Mouse (Mus musculus) ES-E14 (cell line): ENCODE data around the gene Stxbp5l. TPM values are rescaled to one million over a fixed set of nuclear protein-coding genes. Genes with fewer than 3 reads are reported as not detected.
A peak's percentile ranks its signal among the peaks of the same experiment; 100 is the strongest.
"Not testable (repeated sequence)": the region's sequence is repeated elsewhere in the genome, so short reads cannot be mapped to it uniquely, and the experiment has no call there.

ENCODE experiments used
- DNase-seq: peaks from one replicate; pipeline ENCODE4 v3.0.0-alpha.2; 2013; ENCODE audit warnings: low read depth, low spot score
- H3K27ac ChIP-seq: 2 replicates; pipeline ENCODE4 v1.5.1; 2012; ENCODE audit warnings: low read depth, mild to moderate bottlenecking, low read length, moderate library complexity, mixed read lengths; ENCODE audit not compliant: poor library complexity, insufficient read depth, severe bottlenecking
- H3K36me3 ChIP-seq: 2 replicates; pipeline ENCODE4 v1.6.1; 2012; ENCODE audit warnings: mild to moderate bottlenecking, low read length, moderate library complexity, mixed read lengths; ENCODE audit not compliant: control insufficient read depth, poor library complexity, insufficient read depth, severe bottlenecking
- H3K4me1 ChIP-seq, 2 experiments: fragments of 150-350 bp in 1 of 2; sonication (generic) in 1 of 2; 2 replicates each; pipeline ENCODE4 v1.6.1; 2012; ENCODE audit warnings: low read length in 2 of 2, mild to moderate bottlenecking in 1 of 2, mixed read lengths in 1 of 2; ENCODE audit not compliant: control insufficient read depth in 2 of 2, insufficient read depth in 2 of 2, poor library complexity in 1 of 2
- H3K4me3 ChIP-seq, 2 experiments: fragments of 150-350 bp in 1 of 2; sonication (generic) in 1 of 2; 2 replicates each; pipeline ENCODE4 v1.5.1; 2012; ENCODE audit warnings: low read length in 2 of 2, low read depth in 1 of 2, mild to moderate bottlenecking in 1 of 2, mixed read lengths in 1 of 2; ENCODE audit not compliant: insufficient read depth in 1 of 2, poor library complexity in 1 of 2, severe bottlenecking in 1 of 2
- H3K9ac ChIP-seq: 2 replicates; pipeline ENCODE4 v1.6.1; 2012; ENCODE audit warnings: low read depth, mild to moderate bottlenecking, low read length, mixed read lengths; ENCODE audit not compliant: poor library complexity, insufficient read depth, severe bottlenecking
- H3K9me3 ChIP-seq: fragments of 150-350 bp; sonication (generic); 2 replicates; pipeline ENCODE4 v1.6.1; 2012; ENCODE audit warnings: low read depth, mild to moderate bottlenecking, low read length; ENCODE audit not compliant: control insufficient read depth, insufficient read depth
- CHD2 ChIP-seq: IDR thresholded peaks from 2 replicates; pipeline ENCODE4 v1.6.1; 2014; ENCODE audit warnings: mild to moderate bottlenecking, low read depth, low read length, inconsistent platforms
- HCFC1 ChIP-seq: IDR thresholded peaks from 2 replicates; pipeline ENCODE4 v1.6.1; 2012; ENCODE audit warnings: low read length, inconsistent platforms, borderline replicate concordance; ENCODE audit not compliant: insufficient read depth
- MAFK ChIP-seq: IDR thresholded peaks from 2 replicates; pipeline ENCODE4 v1.6.1; 2014; ENCODE audit warnings: mild to moderate bottlenecking, low read depth, low read length, inconsistent platforms; ENCODE audit not compliant: insufficient read depth
- ZC3H11A ChIP-seq: IDR thresholded peaks from 2 replicates; pipeline ENCODE4 v1.6.1; 2012; ENCODE audit warnings: low read depth, mild to moderate bottlenecking, inconsistent platforms, low read length, borderline replicate concordance
- ZNF384 ChIP-seq: IDR thresholded peaks from 2 replicates; pipeline ENCODE4 v1.6.1; 2012; ENCODE audit warnings: low read depth, low read length, inconsistent platforms
- in situ Hi-C, 2 experiments: fragments of 600-800 bp; cut with MboI; formaldehyde crosslinking; loops; one replicate each; pipeline ENCODE4 v1.15.1; 2025; ENCODE audit warnings: low sequenced_read_pairs in 2 of 2, inconsistent platforms in 1 of 2; ENCODE audit not compliant: unreplicated experiment in 2 of 2
- total RNA-seq: library from RNA; depleted of rRNA; stranded (reverse); fragments of 300-350 nt; gene quantifications from 2 replicates; pipeline ENCODE4 v1.2.3, GENCODE M21; 2012

The Stxbp5l gene
- total RNA-seq, 1 experiment = 0.31 TPM

DNA sequence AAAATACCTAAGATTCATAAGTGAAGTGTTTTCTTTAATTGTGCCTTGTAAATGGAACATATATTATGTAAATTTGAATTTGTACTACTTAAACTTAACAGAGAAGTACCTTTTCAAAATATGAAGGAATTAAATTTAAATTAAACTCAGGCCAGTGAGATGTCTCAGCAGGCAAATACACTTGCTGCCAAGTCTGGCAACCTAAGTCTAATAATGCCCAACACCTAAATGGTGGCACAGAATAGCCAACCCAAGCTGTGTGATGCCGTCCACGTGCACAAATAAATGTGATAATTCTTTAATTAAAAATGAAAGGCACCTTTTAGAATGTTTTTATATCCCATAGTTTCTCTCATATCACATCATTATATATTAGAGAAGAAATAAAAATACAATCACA lies 20.8 kb downstream of the Stxbp5l start:
- Histone ChIP-seq H3K9ac (no peak overlapping the region), H3K36me3 (no peaks in the 10 kb centered on the region), H3K4me3 (no peak overlapping the region), H3K4me1 (no peaks in the 10 kb centered on the region), H3K27ac (no peak overlapping the region), H3K9me3 (no peaks in the 10 kb centered on the region)
- TF ChIP-seq ZC3H11A (no peak), MAFK (no peak), ZNF384 (no peak), CHD2 (no peak), HCFC1 (no peak)
- no peak for DNase-seq
- in situ Hi-C loops = no loop called here

DNA sequence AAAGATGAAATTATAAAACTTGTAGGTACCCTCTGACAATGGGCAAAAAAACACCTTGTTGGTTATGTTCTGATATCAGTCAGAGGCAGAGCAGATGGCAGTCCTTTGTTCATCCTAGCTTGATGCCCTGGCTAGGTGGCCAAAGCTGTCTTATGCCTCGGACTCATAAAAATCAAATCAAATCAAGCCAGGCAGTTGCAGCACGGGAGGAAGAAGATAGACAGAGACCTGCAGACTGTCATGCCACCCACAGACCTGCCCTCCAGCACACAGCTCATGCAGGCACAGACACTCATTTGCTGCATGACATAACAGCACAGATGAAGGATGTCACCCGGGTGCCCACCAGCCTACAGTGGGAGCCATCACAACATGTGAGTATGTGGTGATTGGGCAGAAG lies 29.1 kb downstream of the Stxbp5l start:
- Histone ChIP-seq H3K4me3 (no peak overlapping the region), H3K27ac (no peak overlapping the region), H3K4me1 (no peaks in the 10 kb centered on the region), H3K9me3 (no peaks in the 10 kb centered on the region), H3K9ac (no peak overlapping the region), H3K36me3 (no peaks in the 10 kb centered on the region)
- TF ChIP-seq HCFC1 (no peak), ZNF384 (no peak), MAFK (no peak), CHD2 (no peak), ZC3H11A (no peak)
- in situ Hi-C loops = no loop called here
- DNase-seq = no peak

DNA sequence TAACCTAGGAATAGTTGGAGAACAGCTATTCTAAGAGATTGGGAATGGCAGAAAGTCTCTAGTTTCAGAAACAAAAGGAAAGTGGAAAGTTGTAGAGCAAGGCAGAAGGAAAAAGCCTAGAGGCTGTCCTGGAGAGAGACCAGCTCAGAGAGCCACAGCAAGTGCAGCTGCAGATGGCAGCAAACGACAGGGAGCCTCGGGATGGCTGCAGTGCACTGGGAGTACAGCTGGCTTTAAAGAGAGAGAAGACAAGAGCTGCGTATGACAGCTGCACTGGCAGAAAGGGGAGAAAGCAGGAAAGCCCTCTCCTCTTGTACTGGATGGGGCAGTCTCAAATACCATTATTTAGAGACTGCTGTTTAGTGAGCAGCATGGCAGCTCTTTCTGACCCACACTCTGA lies 37.7 kb downstream of the Stxbp5l start:
- Histone ChIP-seq H3K27ac (no peak overlapping the region), H3K4me3 (no peak overlapping the region), H3K36me3 (no peaks in the 10 kb centered on the region), H3K9ac (no peak overlapping the region), H3K9me3 (no peaks in the 10 kb centered on the region), H3K4me1 (no peaks in the 10 kb centered on the region)
- TF ChIP-seq HCFC1 (no peak), ZNF384 (no peak)
- in situ Hi-C loops = no loop called here
- no peak for DNase-seq

DNA sequence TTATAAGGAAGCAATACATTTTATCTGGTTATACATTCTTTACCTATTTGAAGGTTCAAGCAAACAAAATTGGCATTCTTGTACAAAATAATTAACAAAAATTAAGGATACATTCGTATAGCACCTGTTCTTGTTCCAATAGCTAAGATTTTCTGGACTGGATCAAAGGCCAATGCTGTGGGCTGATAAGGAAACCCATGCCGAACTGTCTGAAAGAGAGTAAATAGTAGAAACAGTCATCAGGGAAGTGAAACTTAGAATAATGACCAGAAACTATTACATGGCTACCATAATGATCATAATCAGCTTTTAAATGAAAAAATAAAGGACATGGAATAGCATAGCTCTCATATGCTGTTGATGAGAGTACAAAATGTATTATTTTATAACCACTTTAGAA lies 39.8 kb downstream of the Stxbp5l start:
- no peaks in the 10 kb centered on the region for H3K36me3 ChIP-seq
- H3K9ac ChIP-seq = no peak overlapping the region
- no peak for DNase-seq
- no peaks in the 10 kb centered on the region for H3K9me3 ChIP-seq
- H3K4me3 ChIP-seq = no peak overlapping the region
- TF ChIP-seq HCFC1 (no peak), MAFK (no peak), ZC3H11A (no peak), CHD2 (no peak), ZNF384 (no peak)
- H3K27ac ChIP-seq = no peak overlapping the region
- no peaks in the 10 kb centered on the region for H3K4me1 ChIP-seq
- in situ Hi-C loops = no loop called here

DNA sequence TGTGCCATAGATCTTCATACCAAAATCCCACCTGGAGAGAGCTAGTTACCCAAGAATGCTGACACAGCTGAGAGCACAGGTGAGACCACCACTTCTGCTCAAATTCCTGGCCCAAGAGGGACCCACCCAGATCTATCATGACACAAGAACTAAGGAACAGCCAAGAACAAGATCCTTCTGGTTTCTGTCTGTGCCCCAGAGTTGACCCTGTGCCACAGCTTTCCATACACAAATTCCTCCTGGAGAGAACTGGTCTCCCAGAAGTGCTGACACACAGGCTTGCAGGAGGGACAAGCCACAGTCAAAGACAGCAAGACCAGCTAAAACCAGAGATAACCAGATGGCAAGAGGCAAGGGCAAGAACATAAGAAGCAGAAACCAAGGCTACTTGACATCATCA lies 43.3 kb downstream of the Stxbp5l start:
- peak; percentile 13 for DNase-seq
- H3K4me3 ChIP-seq, H3K9me3 ChIP-seq, H3K9ac ChIP-seq, H3K27ac ChIP-seq, H3K4me1 ChIP-seq, in situ Hi-C loops, H3K36me3 ChIP-seq: not testable (repeated sequence)
